Mouse (Mus musculus) spleen, adult 2 months (tissue): ENCODE measurements around the gene Ppfibp1. TPM values are rescaled to one million over a fixed set of nuclear protein-coding genes. Genes with fewer than 3 reads are reported as not detected.
A peak's percentile ranks its signal among the peaks of the same experiment; 100 is the strongest.

Experiments
- DNase-seq, 2 experiments: peaks; one replicate each; pipeline versions ENCODE4 v3.0.0 to v3.0.0-alpha.2; 2012 to 2021; ENCODE audit warnings: low spot score in 2 of 2, low read depth in 1 of 2
- H3K27ac ChIP-seq: fragments of 200-500 bp; 2 replicates; pipeline ENCODE4 v1.5.1; 2012; ENCODE audit warnings: low read length, inconsistent platforms; ENCODE audit not compliant: insufficient read depth
- H3K27me3 ChIP-seq: fragments of 200-500 bp; 2 replicates; pipeline ENCODE4 v1.6.1; 2012; ENCODE audit warnings: mild to moderate bottlenecking, moderate library complexity, low read length, inconsistent platforms; ENCODE audit not compliant: control insufficient read depth, insufficient read depth
- H3K36me3 ChIP-seq: fragments of 200-500 bp; 2 replicates; pipeline ENCODE4 v1.6.1; 2012; ENCODE audit warnings: mild to moderate bottlenecking, low read length, inconsistent platforms; ENCODE audit not compliant: control insufficient read depth, insufficient read depth
- H3K4me1 ChIP-seq: fragments of 200-500 bp; 2 replicates; pipeline ENCODE4 v1.6.1; 2011; ENCODE audit warnings: inconsistent platforms; ENCODE audit not compliant: control insufficient read depth, insufficient read depth, insufficient read length
- H3K4me3 ChIP-seq: fragments of 200-500 bp; 2 replicates; pipeline ENCODE4 v1.5.1; 2011; ENCODE audit warnings: mild to moderate bottlenecking, inconsistent platforms; ENCODE audit not compliant: insufficient read depth, insufficient read length; ENCODE audit errors: extremely low read depth
- CTCF ChIP-seq: fragments of 200-500 bp; IDR thresholded peaks from 2 replicates; pipeline ENCODE4 v1.5.1; 2011; ENCODE audit warnings: mild to moderate bottlenecking, inconsistent platforms; ENCODE audit not compliant: insufficient read depth, insufficient read length, insufficient replicate concordance; ENCODE audit errors: extremely low read depth
- POLR2A ChIP-seq: fragments of 200-500 bp; IDR thresholded peaks from 2 replicates; pipeline ENCODE4 v1.6.1; 2011; ENCODE audit warnings: low read depth, low read length, inconsistent platforms
- WGBS: fragments of 180-500 bp; shearing (Covaris S2); methylation state at CpG from one replicate; pipeline ENCODE4 v1.1.7; 2018; 5-methylcytosine and 5-hydroxymethylcytosine counted together
- polyA plus RNA-seq: library from polyadenylated mRNA; depleted of rRNA; stranded (reverse); fragments of >200 nt; gene quantifications from 2 replicates; pipeline ENCODE4 v1.2.3, GENCODE M21; 2012

Gene Ppfibp1
- polyA plus RNA-seq, 1 experiment, result 5.3 TPM

DNA sequence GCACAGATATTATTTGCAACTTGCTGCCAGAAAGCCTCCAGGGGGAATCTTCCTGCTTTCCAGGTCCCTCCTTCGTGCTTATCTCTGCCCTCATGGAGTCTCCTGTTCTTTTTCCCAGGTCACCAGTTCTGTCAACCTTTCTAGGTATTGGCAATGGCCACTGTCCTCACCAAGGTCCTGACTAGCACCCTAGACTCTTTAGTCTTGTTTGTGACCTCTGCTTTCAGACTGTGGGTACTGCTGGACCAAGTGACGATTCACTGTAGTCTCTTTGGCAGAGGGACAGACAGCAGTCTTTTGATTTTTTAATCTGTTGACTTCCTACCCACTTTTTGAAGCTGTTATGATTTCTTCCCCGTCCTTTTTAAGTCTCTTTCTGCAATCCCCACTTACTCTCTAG lies 39.8 kb downstream of the Ppfibp1 start:
- no peak overlapping the region for H3K4me3 ChIP-seq
- H3K4me1 ChIP-seq, result no peaks in the 10 kb centered on the region
- H3K27ac ChIP-seq, result peak overlapping the region; percentile 2; the same call in 1 of the 2 replicates
- no peaks in the 10 kb centered on the region for H3K36me3 ChIP-seq
- no peak for TF ChIP-seq CTCF
- no peak for TF ChIP-seq POLR2A
- no peaks in the 10 kb centered on the region for H3K27me3 ChIP-seq
- 75% methylated on average over 3 of the region's 3 CpGs for WGBS
- no peak for DNase-seq

DNA sequence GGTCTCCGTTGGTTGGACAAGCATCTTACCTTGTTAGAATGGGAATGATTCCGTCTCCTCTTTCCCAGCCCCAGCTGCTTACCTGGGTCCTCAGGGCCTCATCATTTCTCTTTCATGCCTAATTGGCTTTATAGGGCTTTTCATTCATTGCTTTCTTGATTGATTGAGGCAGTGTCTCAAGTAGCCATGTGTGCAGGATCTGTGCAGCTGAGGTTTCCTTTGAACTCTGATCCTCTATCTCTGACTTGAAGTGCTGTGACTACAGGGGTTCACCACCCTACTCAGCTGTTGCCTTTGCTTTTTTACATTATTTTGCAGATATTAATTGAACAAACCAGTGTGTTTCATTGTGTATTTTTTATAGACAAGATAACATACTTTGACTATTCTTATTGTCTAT lies 40.7 kb downstream of the Ppfibp1 start:
- Histone ChIP-seq H3K27me3 (no peaks in the 10 kb centered on the region), H3K4me3 (no peak overlapping the region), H3K4me1 (no peaks in the 10 kb centered on the region), H3K27ac (no peak overlapping the region), H3K36me3 (no peaks in the 10 kb centered on the region)
- DNase-seq, result no peak
- no peak for TF ChIP-seq CTCF
- no peak for TF ChIP-seq POLR2A
- 91% methylated on average over 2 of the region's 2 CpGs for WGBS

DNA sequence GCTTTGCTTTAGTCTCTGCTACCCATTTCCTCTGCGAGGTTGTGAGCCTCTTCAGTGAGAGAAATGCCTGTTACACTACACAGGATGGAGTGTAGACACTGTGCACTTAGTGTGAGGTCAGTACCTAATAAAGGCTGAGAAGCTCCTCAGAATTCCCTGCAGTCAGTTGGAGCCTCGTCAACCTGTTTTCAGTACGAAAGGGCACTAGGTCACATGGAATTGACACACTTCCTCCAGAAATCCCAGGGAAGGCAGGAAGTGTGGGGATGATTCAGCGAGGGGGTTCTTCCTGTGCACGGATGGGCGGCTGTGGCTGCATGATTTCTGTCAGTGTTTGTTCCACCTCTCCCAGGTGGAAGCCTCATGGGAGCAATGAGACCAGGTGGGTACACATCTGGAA lies 44.8 kb downstream of the Ppfibp1 start:
- Histone ChIP-seq H3K27me3 (no peaks in the 10 kb centered on the region), H3K27ac (no peak overlapping the region), H3K4me3 (no peak overlapping the region), H3K36me3 (no peaks in the 10 kb centered on the region), H3K4me1 (no peaks in the 10 kb centered on the region)
- 70% methylated on average over 6 of the region's 6 CpGs for WGBS
- no peak for DNase-seq
- TF ChIP-seq CTCF (no peak), POLR2A (no peak)

DNA sequence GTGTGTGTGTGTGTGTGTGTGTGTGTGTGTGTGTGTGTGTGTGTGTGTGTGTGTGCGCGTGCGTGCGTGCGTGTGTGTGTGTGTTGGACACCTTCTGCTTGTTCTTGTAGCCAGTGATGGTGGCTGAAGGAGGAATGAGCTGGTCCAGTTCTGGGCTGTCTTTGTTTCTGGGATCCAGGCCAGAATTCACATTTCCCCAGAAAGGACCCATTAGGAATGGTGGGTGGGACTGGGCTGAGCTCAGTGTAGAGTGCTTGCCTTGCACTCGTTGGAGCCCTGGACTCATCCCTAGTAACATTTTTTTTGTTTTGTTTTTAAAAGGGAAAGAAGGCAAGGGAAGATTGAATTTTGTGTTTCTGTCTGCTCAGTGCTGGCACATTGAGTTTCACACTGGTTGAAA lies 47.7 kb downstream of the Ppfibp1 start:
- Histone ChIP-seq H3K36me3 (no peaks in the 10 kb centered on the region), H3K4me1 (no peaks in the 10 kb centered on the region), H3K4me3 (no peak overlapping the region), H3K27me3 (no peaks in the 10 kb centered on the region), H3K27ac (no peak overlapping the region)
- WGBS, result 95% methylated on average over 6 of the region's 6 CpGs
- DNase-seq, result no peak
- TF ChIP-seq POLR2A (no peak), CTCF (no peak)

- TF ChIP-seq CTCF (no peak), POLR2A (no peak)
- Histone ChIP-seq H3K27me3 (no peaks in the 10 kb centered on the region), H3K36me3 (no peaks in the 10 kb centered on the region), H3K27ac (no peak overlapping the region), H3K4me3 (no peak overlapping the region), H3K4me1 (no peaks in the 10 kb centered on the region)
- no peak for DNase-seq
- WGBS, result 87% methylated on average over 8 of the region's 8 CpGs
Measured at GRCm38 (mm10) chr6:146939026-146939425, 50.7 kb downstream of the Ppfibp1 start.

- no peak for DNase-seq
- no peak overlapping the region for H3K27ac ChIP-seq
- no peak for TF ChIP-seq CTCF
- TF ChIP-seq POLR2A, result no peak
- H3K4me3 ChIP-seq, result no peak overlapping the region
- H3K27me3 ChIP-seq, result no peaks in the 10 kb centered on the region
- no peaks in the 10 kb centered on the region for H3K36me3 ChIP-seq
- H3K4me1 ChIP-seq, result no peaks in the 10 kb centered on the region; the same call in 1 of the 2 replicates
- 71% methylated on average over 7 of the region's 7 CpGs for WGBS
Measured at GRCm38 (mm10) chr6:146941505-146942275, 53.4 kb downstream of the Ppfibp1 start.

GRCm38 (mm10) chr6:146944009-146944408 lies 55.7 kb downstream of the Ppfibp1 start:
- H3K4me1 ChIP-seq, result no peaks in the 10 kb centered on the region; the same call in 1 of the 2 replicates
- H3K36me3 ChIP-seq, result no peaks in the 10 kb centered on the region
- H3K27ac ChIP-seq, result no peak overlapping the region
- TF ChIP-seq POLR2A (no peak), CTCF (no peak)
- H3K4me3 ChIP-seq, result no peak overlapping the region
- no peak for DNase-seq
- no peaks in the 10 kb centered on the region for H3K27me3 ChIP-seq
